Mouse (Mus musculus): ENCODE data around the gene Setd5. TPM values are rescaled to one million over a fixed set of nuclear protein-coding genes. Genes with fewer than 3 reads are reported as not detected.
A peak's percentile ranks its signal among the peaks of the same experiment; 100 is the strongest.

Gene Setd5
- polyA plus RNA-seq, 1 experiment from 2014 or later, result 72.5 TPM

DNA sequence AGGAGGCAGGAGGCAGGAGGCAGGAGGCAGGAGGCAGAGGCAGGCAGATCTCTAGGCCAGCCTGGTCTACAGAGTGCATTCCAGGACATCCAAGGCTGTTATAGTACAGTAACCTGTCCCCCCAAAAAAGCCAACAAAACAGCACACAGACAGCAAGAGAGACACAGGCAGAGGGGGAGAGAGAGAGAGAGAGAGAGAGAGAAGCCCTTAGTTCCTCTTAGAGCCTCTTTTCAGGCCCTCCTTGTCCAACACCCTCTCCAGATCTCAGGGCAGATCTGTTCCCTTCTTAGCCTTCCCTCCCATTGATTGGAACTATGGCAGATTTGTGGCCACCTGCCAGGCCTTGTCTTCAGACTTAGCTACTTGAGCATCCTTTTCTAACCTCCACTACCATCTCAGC is 86.3 kb downstream of the Setd5 start:
- H3K9me3 ChIP-seq, result peaks cover 3% of the 10 kb centered on the region; the same call in 1 of the 2 replicates
- no peaks in the 10 kb centered on the region for H3K27me3 ChIP-seq (ENCODE audit: poor library complexity, severe bottlenecking)
- no peaks in the 10 kb centered on the region for H3K4me1 ChIP-seq
- peaks cover 31% of the 10 kb centered on the region for H3K36me3 ChIP-seq (replicated peaks)
- no peak overlapping the region for H3K27ac ChIP-seq
- no peak overlapping the region for H3K4me3 ChIP-seq
- DNase-seq (ENCODE audit: extremely low spot score, low spot score), result no peak

DNA sequence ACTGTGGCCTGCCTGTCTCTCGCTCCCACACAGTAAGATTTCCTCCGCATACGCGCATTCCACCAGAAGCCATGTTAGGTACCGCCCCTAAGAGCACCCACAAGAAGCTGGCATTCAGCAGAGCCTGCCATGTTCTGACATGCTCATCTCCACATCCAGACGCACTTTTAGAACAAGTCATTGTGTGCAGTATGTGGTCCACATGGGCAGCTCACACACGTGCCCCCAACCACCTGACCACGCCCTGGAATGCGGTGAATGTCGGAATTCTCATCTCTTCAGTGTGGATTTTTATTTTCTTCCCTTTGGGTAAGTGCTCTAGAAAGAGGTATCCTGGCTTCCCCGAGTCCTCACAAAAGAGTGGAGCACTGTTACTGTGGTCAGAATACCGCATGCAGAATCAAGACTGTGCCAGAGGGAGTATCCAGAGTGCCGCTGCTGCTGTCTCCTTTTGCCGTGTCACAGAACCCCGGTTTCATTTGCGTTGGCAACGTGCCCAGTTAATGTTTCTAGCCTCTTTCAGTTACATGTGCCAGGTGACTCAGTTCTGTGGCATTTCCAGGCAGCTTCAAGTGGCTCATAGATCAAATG is 89.6 kb downstream of the Setd5 start:
- 82% methylated on average over 17 of the region's 17 CpGs for WGBS
- H3K4me3 ChIP-seq, result no peak overlapping the region
- no peak for DNase-seq (ENCODE audit: extremely low spot score, low spot score)
- H3K27me3 ChIP-seq (ENCODE audit: poor library complexity, severe bottlenecking), result no peaks in the 10 kb centered on the region
- H3K36me3 ChIP-seq (replicated peaks), result peaks cover 6% of the 10 kb centered on the region; the same call in 1 of the 2 replicates
- H3K4me1 ChIP-seq, result no peaks in the 10 kb centered on the region
- peaks cover 3% of the 10 kb centered on the region; the same call in 1 of the 2 replicates for H3K9me3 ChIP-seq
- H3K27ac ChIP-seq, result no peak overlapping the region

DNA sequence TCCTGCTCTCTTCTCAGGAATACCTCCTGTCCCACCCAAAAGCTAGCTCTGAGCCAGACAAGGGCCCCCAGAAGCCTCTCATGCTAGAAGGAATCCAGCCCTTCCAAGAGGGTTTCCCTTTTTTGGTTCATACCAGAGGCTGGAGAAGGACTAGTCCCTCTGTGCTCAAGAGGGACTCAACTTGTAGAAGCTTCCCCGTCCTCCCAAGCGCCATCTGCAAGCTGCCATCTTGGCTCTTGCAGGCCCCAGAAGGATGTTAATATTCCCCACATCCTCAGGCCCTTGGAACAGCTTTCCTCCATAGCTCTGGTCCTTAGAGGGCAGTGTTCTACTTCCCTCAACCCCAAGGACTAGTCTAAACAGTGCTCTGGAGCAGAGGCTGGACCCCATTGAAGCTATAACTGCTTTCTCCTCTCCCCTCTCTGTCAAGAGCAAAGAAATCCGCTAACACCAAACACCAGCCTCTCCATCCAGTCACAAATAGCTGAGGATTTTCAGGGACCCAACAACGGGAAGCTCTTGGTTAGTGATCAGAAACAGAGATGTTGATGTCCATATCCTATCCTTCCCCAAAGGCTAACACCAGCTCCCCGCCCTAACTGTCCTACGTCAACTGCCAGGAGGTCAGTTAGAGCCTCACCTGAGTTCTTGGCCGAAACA is 91.3 kb downstream of the Setd5 start:
- 87% methylated on average over 7 of the region's 7 CpGs for WGBS

DNA sequence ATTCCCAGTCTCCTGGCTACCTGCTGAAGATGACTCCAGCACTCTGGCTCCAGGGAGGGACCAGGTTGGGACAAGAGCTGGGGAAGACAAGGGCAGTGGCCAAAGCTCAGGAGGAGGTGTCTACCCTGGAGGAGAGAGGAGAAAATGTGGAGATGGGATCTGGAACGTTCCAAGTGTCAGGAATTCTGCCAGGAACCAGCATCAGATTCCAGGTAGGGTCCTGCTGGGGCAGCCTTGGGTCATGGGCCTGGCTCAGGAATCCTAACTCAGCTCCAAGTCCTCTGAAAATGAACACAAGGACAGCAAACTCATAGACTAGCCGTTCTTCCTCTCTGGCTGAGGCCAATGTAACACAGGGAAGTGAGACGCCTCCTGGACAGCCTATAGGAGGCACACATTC is 92.7 kb downstream of the Setd5 start:
- Histone ChIP-seq H3K27ac (no peak overlapping the region), H3K4me1 (no peaks in the 10 kb centered on the region), H3K36me3 (replicated peaks) (peaks cover 5% of the 10 kb centered on the region; the same call in 1 of the 2 replicates), H3K27me3 (ENCODE audit: poor library complexity, severe bottlenecking) (no peaks in the 10 kb centered on the region), H3K9me3 (no peaks in the 10 kb centered on the region), H3K4me3 (no peak overlapping the region)
- DNase-seq (ENCODE audit: extremely low spot score, low spot score), result no peak
- 78% methylated on average over 3 of the region's 3 CpGs for WGBS

More for the DNA sequence above, 91.3 kb downstream of the Setd5 start:
- Histone ChIP-seq H3K4me1 (no peaks in the 10 kb centered on the region), H3K36me3 (replicated peaks) (no peaks in the 10 kb centered on the region; the same call in 1 of the 2 replicates), H3K27ac (no peak overlapping the region), H3K9me3 (no peaks in the 10 kb centered on the region), H3K4me3 (no peak overlapping the region), H3K27me3 (ENCODE audit: poor library complexity, severe bottlenecking) (no peaks in the 10 kb centered on the region)
- DNase-seq (ENCODE audit: extremely low spot score, low spot score), result no peak

DNA sequence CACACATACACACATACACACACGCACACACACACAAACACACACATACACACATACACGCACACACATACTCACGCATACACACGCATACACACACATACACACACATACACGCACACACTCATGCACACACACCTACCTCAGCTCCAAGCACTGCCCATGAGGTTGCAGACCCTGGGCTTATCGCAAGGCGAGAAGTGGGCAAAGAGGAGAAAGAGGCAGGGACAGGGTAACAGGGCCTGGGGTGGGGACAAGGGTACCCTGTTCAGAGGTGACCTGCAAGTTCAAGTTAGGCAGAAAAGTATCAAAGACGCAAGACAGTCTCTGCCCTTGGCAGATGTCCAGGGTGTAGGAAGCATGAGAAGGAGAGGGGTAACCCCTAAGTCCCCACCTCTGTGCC is 93.5 kb downstream of the Setd5 start:
- 90% methylated on average over 8 of the region's 8 CpGs for WGBS
- Histone ChIP-seq H3K4me1 (no peaks in the 10 kb centered on the region), H3K4me3 (no peak overlapping the region), H3K27ac (no peak overlapping the region), H3K36me3 (replicated peaks) (peaks cover 9% of the 10 kb centered on the region; the same call in 1 of the 2 replicates), H3K27me3 (ENCODE audit: poor library complexity, severe bottlenecking) (no peaks in the 10 kb centered on the region), H3K9me3 (no peaks in the 10 kb centered on the region)
- no peak for DNase-seq (ENCODE audit: extremely low spot score, low spot score)

DNA sequence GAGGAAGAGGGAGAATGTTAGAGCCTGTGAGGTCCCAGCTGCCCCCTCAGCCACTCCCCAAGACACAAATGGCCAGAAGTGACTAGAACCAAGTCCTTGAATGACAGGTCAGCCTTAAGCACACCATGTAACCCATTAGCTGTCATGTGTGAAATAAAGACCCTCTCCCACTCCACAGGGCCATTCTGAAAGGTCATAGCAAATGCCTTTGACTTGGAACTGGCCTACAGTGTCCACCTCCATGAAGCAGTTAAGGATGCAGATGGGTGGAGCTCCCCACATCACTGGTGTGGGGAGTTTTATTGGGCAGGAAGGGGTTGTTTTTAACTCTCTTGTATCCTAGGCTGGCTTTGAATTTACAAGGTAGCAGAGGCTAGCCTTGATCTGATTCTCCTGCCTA is 94.8 kb downstream of the Setd5 start:
- Histone ChIP-seq H3K27me3 (ENCODE audit: poor library complexity, severe bottlenecking) (no peaks in the 10 kb centered on the region), H3K36me3 (replicated peaks) (peaks cover 15% of the 10 kb centered on the region; the same call in 1 of the 2 replicates), H3K4me1 (0 out of 2 replicates have a peak, but pooled peaks cover 4% of the 10 kb centered on the region), H3K4me3 (no peak overlapping the region), H3K9me3 (no peaks in the 10 kb centered on the region), H3K27ac (no peak overlapping the region)
- no peak for DNase-seq (ENCODE audit: extremely low spot score, low spot score)

DNA sequence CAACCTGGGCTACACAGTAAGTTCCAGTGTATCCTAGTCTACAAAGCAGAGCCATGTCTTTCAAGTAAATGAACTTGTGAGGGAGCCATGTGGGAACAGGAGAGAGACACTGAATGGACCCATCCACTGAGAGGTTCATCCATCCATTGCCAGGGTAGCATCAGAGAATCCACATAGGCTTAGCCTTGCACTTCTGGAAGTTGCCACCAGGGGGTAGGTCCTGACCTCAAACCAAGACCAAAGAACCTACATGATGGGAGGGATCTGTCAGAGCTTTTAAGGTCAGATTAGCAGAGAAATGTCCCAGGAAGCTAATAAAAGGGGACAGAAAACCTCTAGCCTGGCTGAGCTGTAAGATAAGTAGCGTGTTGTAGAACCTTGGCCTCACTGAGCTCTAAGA is 95.4 kb downstream of the Setd5 start:
- H3K4me3 ChIP-seq, result no peak overlapping the region
- DNase-seq (ENCODE audit: extremely low spot score, low spot score), result peak; percentile 55
- no peak overlapping the region for H3K27ac ChIP-seq
- no peaks in the 10 kb centered on the region for H3K9me3 ChIP-seq
- 73% methylated on average over 1 of the region's 1 CpGs for WGBS
- H3K4me1 ChIP-seq, result 0 out of 2 replicates have a peak, but pooled peaks cover 4% of the 10 kb centered on the region
- peaks cover 15% of the 10 kb centered on the region; the same call in 1 of the 2 replicates for H3K36me3 ChIP-seq (replicated peaks)
- H3K27me3 ChIP-seq (ENCODE audit: poor library complexity, severe bottlenecking), result no peaks in the 10 kb centered on the region

DNA sequence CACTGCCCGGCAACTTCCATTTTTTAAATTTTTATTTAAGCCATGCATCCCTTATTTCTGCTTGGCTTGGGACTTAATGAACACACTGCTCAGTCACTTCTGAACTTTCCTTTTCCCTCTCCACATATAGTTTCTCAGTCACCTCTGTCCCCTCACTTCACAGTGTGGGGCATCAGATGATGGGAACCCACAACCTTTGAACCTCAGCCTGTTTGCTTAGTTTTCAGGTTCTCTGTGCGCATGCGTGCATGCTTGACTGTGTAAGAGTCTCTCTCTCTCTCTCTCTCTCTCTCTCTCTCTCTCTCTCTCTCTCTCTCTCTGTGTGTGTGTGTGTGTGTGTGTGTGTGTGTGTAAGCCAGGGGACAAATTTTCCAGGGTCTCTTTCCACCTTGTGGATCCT is 98.3 kb downstream of the Setd5 start:
- WGBS, result 94% methylated on average over 3 of the region's 3 CpGs

DNA sequence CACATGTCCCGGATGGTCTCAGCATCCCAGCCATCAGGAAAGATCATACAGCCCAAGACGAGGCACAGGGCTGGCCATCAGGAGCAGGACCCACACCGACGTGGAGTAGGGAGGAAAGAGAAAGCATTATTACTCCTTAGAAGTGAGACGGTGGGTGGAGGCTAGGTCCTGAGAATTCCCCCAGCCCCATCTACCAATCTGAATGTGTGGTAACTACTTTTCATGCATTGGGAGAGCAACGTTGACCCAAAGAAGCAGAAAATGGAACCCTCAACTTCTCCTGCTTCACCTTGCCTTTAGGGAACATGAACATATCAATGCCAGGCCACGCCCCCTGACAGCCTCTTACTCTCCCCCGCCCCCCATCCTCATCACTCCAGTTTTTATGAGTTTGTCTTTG is 99.4 kb downstream of the Setd5 start:
- Histone ChIP-seq H3K4me3 (no peak overlapping the region), H3K4me1 (peaks cover 18% of the 10 kb centered on the region), H3K9me3 (no peaks in the 10 kb centered on the region), H3K27ac (no peak overlapping the region), H3K27me3 (ENCODE audit: poor library complexity, severe bottlenecking) (no peaks in the 10 kb centered on the region), H3K36me3 (replicated peaks) (peaks cover 15% of the 10 kb centered on the region; the same call in 1 of the 2 replicates)
- 87% methylated on average over 8 of the region's 8 CpGs for WGBS
- no peak for DNase-seq (ENCODE audit: extremely low spot score, low spot score)

More for the DNA sequence above, 98.3 kb downstream of the Setd5 start:
- no peak overlapping the region for H3K27ac ChIP-seq
- DNase-seq (ENCODE audit: extremely low spot score, low spot score), result no peak
- peaks cover 18% of the 10 kb centered on the region for H3K4me1 ChIP-seq
- H3K27me3 ChIP-seq (ENCODE audit: poor library complexity, severe bottlenecking), result no peaks in the 10 kb centered on the region
- no peaks in the 10 kb centered on the region for H3K9me3 ChIP-seq
- peaks cover 15% of the 10 kb centered on the region; the same call in 1 of the 2 replicates for H3K36me3 ChIP-seq (replicated peaks)
- no peak overlapping the region for H3K4me3 ChIP-seq

DNA sequence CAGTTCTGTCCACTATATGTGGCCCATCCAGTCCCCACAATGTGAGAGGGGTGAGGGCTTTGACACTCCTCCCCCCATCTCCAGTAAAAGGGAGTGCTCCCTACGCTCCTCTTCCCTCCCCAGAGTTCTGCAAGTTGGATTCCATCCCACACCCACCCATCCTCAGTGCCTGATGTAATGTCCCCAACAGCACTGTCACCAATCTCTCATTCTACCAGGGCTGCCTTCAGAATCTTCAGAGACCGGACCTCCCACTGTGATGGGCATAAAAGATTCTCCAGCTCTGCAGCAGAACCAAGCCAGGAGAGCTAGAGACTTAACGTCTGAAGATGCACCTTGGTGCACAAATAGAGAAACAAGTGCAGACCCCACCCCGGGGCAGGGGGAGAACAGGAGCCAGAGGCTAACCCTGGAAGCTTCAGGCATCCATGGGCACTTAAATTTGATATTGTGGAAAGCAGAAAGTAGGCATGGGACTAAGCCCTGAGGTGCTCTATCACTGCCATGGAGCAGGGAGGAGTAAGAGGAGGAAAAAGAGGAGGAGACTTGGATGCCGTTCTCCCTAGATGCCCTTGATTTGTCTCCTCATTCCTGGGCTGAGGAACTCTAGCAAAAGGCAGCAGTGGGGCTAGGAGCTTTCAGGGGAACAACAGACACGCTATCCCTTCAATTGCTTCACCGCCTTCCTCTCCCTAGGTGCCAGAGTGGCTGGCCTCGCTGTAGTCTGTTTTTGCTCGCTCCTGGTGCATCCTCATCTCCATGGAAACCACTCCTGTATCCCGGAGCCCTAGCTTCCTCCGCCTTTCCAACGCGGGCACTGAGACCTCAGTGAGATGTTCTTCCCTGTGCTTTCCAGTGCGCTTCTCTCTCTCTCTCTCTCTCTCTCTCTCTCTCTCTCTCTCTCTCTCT is 101.4 kb downstream of the Setd5 start:
- H3K27ac ChIP-seq, result no peak overlapping the region

DNA sequence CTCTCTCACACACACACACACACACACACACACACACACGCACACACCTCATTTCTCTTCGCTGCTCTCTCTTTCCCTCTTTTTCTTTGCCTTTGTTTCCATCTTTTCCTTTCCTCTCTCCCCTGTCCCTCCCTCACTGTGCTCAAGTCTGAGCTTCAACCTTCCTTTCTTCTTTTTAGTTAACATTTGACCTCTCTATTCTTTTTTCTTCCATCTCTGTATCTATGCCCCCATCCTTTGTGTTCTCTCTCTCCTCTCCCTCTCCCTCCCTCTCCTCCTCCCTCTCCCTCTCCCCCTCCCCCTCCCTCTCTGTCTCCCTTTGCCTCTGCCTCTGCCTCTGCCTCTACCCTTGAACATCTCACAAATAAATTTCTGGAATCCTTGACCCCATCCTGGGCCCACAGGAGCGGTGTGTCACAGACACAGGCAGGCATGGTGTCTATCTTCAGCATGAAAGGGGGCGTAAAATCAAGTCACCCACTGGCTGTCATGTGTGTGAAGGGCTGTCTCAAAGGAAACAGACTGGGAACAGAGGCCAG is 102.1 kb downstream of the Setd5 start:
- Histone ChIP-seq H3K27me3 (ENCODE audit: poor library complexity, severe bottlenecking) (no peaks in the 10 kb centered on the region), H3K9me3 (no peaks in the 10 kb centered on the region), H3K27ac (no peak overlapping the region), H3K4me3 (no peak overlapping the region), H3K4me1 (peaks cover 18% of the 10 kb centered on the region), H3K36me3 (replicated peaks) (peaks cover 14% of the 10 kb centered on the region; the same call in 1 of the 2 replicates)
- 47% methylated on average over 4 of the region's 4 CpGs for WGBS
- DNase-seq (ENCODE audit: extremely low spot score, low spot score), result no peak

More for the DNA sequence above, 101.4 kb downstream of the Setd5 start:
- no peaks in the 10 kb centered on the region for H3K9me3 ChIP-seq
- 22% methylated on average over 14 of the region's 14 CpGs for WGBS
- H3K4me3 ChIP-seq, result no peak overlapping the region
- H3K4me1 ChIP-seq, result peaks cover 18% of the 10 kb centered on the region
- no peak for DNase-seq (ENCODE audit: extremely low spot score, low spot score)
- no peaks in the 10 kb centered on the region for H3K27me3 ChIP-seq (ENCODE audit: poor library complexity, severe bottlenecking)
- peaks cover 15% of the 10 kb centered on the region; the same call in 1 of the 2 replicates for H3K36me3 ChIP-seq (replicated peaks)

DNA sequence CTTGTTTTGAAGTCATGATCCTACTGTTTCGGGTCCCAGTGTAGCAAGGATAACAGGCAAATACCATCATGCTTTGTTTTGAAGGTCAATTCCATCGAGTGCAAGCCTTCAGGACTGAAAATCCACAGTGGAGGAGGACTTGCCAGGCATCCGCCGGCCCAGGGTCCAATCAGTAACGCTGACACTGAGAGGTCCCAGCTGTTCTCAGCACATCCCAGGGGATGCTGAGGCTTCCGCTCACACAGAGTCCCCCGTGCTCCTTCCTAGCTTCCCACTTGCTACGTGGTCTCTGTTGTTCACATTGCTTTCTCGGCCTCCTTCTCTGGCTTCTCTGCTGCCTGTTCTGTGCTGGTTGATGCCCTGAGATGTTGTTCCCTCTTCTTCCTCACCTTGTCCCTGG is 107.0 kb downstream of the Setd5 start:
- H3K9me3 ChIP-seq, result no peaks in the 10 kb centered on the region
- H3K27ac ChIP-seq, result no peak overlapping the region
- H3K4me1 ChIP-seq, result peaks cover 5% of the 10 kb centered on the region
- H3K36me3 ChIP-seq (replicated peaks), result peaks cover 12% of the 10 kb centered on the region
- H3K4me3 ChIP-seq, result no peak overlapping the region
- no peaks in the 10 kb centered on the region for H3K27me3 ChIP-seq (ENCODE audit: poor library complexity, severe bottlenecking)
- no peak for DNase-seq (ENCODE audit: extremely low spot score, low spot score)
- WGBS, result 85% methylated on average over 9 of the region's 9 CpGs

Data from forebrain, embryonic 10.5 days (tissue).